Mouse (Mus musculus) intestine, postnatal 0 days (tissue): ENCODE results near the gene Cd300c2. TPM values are rescaled to one million over a fixed set of nuclear protein-coding genes. Genes with fewer than 3 reads are reported as not detected.

Source experiments
- ATAC-seq: fragments of 200-750 bp; cut with Nextera tagmentation; 2 replicates; pipeline ENCODE4 v1.8.0; 2017; ENCODE audit warnings: mild to moderate bottlenecking, moderate TSS enrichment, moderate library complexity
- H3K27ac ChIP-seq: fragments of 300-500 bp; sonication (generic); 2 replicates; pipeline ENCODE4 v1.5.1; 2014; ENCODE audit warnings: mild to moderate bottlenecking, low read depth, low read length, moderate library complexity
- H3K27me3 ChIP-seq: fragments of 300-500 bp; sonication (generic); replicated peaks from 2 replicates; pipeline ENCODE4 v1.6.1; 2014; ENCODE audit warnings: low read length, mixed read lengths; ENCODE audit not compliant: control insufficient read depth, insufficient read depth
- H3K36me3 ChIP-seq: fragments of 300-500 bp; sonication (generic); 2 replicates; pipeline ENCODE4 v1.6.1; 2014; ENCODE audit warnings: mild to moderate bottlenecking, moderate library complexity; ENCODE audit not compliant: control insufficient read depth, insufficient read depth
- H3K4me1 ChIP-seq: fragments of 300-500 bp; sonication (generic); replicated peaks from 2 replicates; pipeline ENCODE4 v1.6.1; 2014; ENCODE audit warnings: antibody characterized with exemption, low read length, mixed read lengths; ENCODE audit not compliant: control insufficient read depth, insufficient read depth
- H3K4me2 ChIP-seq: fragments of 300-500 bp; sonication (generic); replicated peaks from 2 replicates; pipeline ENCODE4 v1.6.1; 2014; ENCODE audit warnings: low read depth, mild to moderate bottlenecking, moderate library complexity
- H3K4me3 ChIP-seq: fragments of 300-500 bp; sonication (generic); 2 replicates; pipeline ENCODE4 v1.5.1; 2014; ENCODE audit warnings: low read depth, low read length
- H3K9ac ChIP-seq: fragments of 300-500 bp; sonication (generic); 2 replicates; pipeline ENCODE4 v1.6.1; 2014; ENCODE audit warnings: mild to moderate bottlenecking, low read depth, low read length
- H3K9me3 ChIP-seq: fragments of 300-500 bp; sonication (generic); 2 replicates; pipeline ENCODE4 v1.6.1; 2016; ENCODE audit warnings: mixed run types; ENCODE audit not compliant: control insufficient read depth
- CTCF ChIP-seq: sonication (generic); IDR thresholded peaks from 2 replicates; pipeline ENCODE4 v1.5.1; 2016; ENCODE audit warnings: low read depth, mild to moderate bottlenecking, control low read depth, antibody characterized with exemption, moderate library complexity
- WGBS: fragments of 180-500 bp; shearing (Covaris S2); extraction: QIAGEN DNeasy Blood & Tissue Kit; methylation state at CpG from one replicate; pipeline ENCODE4 v1.1.7; 2014; 5-methylcytosine and 5-hydroxymethylcytosine counted together
- polyA plus RNA-seq: library from polyadenylated mRNA; unstranded; fragments of >200 nt; fragmentation: Nextera tagmentation; extraction: Ambion mirVana; gene quantifications from 2 replicates; pipeline ENCODE4 v1.2.1, GENCODE M21; 2015

The Cd300c2 gene
- polyA plus RNA-seq, 1 experiment from 2014 or later = 3.6 TPM

- no peak overlapping the region for H3K4me3 ChIP-seq
- H3K9ac ChIP-seq = no peak overlapping the region
- no peaks in the 10 kb centered on the region for H3K4me1 ChIP-seq
- WGBS = 74% methylated on average over 1 of the region's 1 CpGs
- no peak overlapping the region for H3K27ac ChIP-seq
- TF ChIP-seq CTCF = no peak
- H3K4me2 ChIP-seq = no peak overlapping the region
- H3K9me3 ChIP-seq = no peaks in the 10 kb centered on the region
- ATAC-seq = no peak
- no peaks in the 10 kb centered on the region for H3K27me3 ChIP-seq
- no peaks in the 10 kb centered on the region for H3K36me3 ChIP-seq
Measured at GRCm38 (mm10) chr11:114960369-114960768, 41.3 kb downstream of the Cd300c2 start.

Other genes starting within 250 kb of the Cd300c2 start
- 0.21 and 0.67 TPM in 2 replicates for gene Kif19a, start 236.5 kb downstream of the Cd300c2 start, polyA plus RNA-seq
- gene Btbd17, start 205.9 kb downstream of the Cd300c2 start, polyA plus RNA-seq = 0.14 and 0.20 TPM in 2 replicates
- not detected in 2 replicates for gene Gpr142, start 203.0 kb downstream of the Cd300c2 start, polyA plus RNA-seq
- 2.3 and 2.8 TPM in 2 replicates for gene Gprc5c, start 150.7 kb downstream of the Cd300c2 start, polyA plus RNA-seq
- gene Cd300a, start 111.8 kb downstream of the Cd300c2 start, polyA plus RNA-seq = 2.2 and 2.3 TPM in 2 replicates
- 0.07 and 0.14 TPM in 2 replicates for gene Cd300lb, start 67.5 kb downstream of the Cd300c2 start, polyA plus RNA-seq
- not detected in 2 replicates for gene Cd300c, start 32.7 kb downstream of the Cd300c2 start, polyA plus RNA-seq
- 0.10 TPM in 2 replicates for gene Cd300ld, start 12.0 kb downstream of the Cd300c2 start, polyA plus RNA-seq
- gene Cd300ld2, start 14.3 kb upstream of the Cd300c2 start, polyA plus RNA-seq = not detected in 2 replicates
- not detected in 2 replicates for gene Cd300ld4, start 25.1 kb upstream of the Cd300c2 start, polyA plus RNA-seq
- gene Cd300ld5, start 35.9 kb upstream of the Cd300c2 start, polyA plus RNA-seq = not detected in 2 replicates
- not detected in 2 replicates for gene Cd300ld3, start 46.5 kb upstream of the Cd300c2 start, polyA plus RNA-seq
- 0.09 and 0.13 TPM in 2 replicates for gene Cd300e, start 60.3 kb upstream of the Cd300c2 start, polyA plus RNA-seq
- 3.7 and 3.9 TPM in 2 replicates for gene Rab37, start 89.6 kb upstream of the Cd300c2 start, polyA plus RNA-seq
- 1.1 and 1.3 TPM in 2 replicates for gene Cd300lf, start 132.1 kb upstream of the Cd300c2 start, polyA plus RNA-seq
- gene Slc9a3r1, start 161.5 kb upstream of the Cd300c2 start, polyA plus RNA-seq = 679 and 754 TPM in 2 replicates
- 19.2 and 20.1 TPM in 2 replicates for gene Tmem104, start 185.6 kb upstream of the Cd300c2 start, polyA plus RNA-seq
- gene Nat9, start 186.0 kb upstream of the Cd300c2 start, polyA plus RNA-seq = 35.0 and 35.7 TPM in 2 replicates